Mouse (Mus musculus): ENCODE data around the gene Ube2a. TPM values are rescaled to one million over a fixed set of nuclear protein-coding genes. Genes with fewer than 3 reads are reported as not detected.
A peak's percentile ranks its signal among the peaks of the same experiment; 100 is the strongest.

The Ube2a gene
- polyA plus RNA-seq, 1 experiment, result 64.8 TPM

- no peak for TF ChIP-seq MAX (IDR thresholded peaks at IDR 0.05)
- TF ChIP-seq CEBPB (IDR thresholded peaks at IDR 0.05; ENCODE audit: low read depth), result no peak
- no peak for TF ChIP-seq CTCF (IDR thresholded peaks at IDR 0.05; ENCODE audit: control insufficient read depth, insufficient read depth, insufficient read length)
- TF ChIP-seq USF1 (IDR thresholded peaks at IDR 0.05; ENCODE audit: low read depth), result no peak
- TF ChIP-seq MYOG (IDR thresholded peaks at IDR 0.05; ENCODE audit: control insufficient read depth, extremely low read depth, insufficient read length), result no peak
- no peak for TF ChIP-seq FOSL1 (IDR thresholded peaks at IDR 0.05; ENCODE audit: insufficient read depth, low read length, poor library complexity, severe bottlenecking)
- no peak for TF ChIP-seq MYOD1 (IDR thresholded peaks at IDR 0.05; ENCODE audit: control insufficient read depth, insufficient read length, low read depth)
- H3ac ChIP-seq (ENCODE audit: control insufficient read depth, insufficient read length, low read depth), result peak within 1 kb of the TSS; percentile 68
- peaks cover 43% of the 10 kb centered on the region for H3K79me3 ChIP-seq (ENCODE audit: low read depth)
- peaks cover 52% of the 10 kb centered on the region for H3K79me2 ChIP-seq (ENCODE audit: control insufficient read depth, insufficient read depth)
- H3K27me3 ChIP-seq (ENCODE audit: control insufficient read depth, insufficient read depth, insufficient read length), result no peaks in the 10 kb centered on the region
- no peaks in the 10 kb centered on the region for H3K36me3 ChIP-seq (ENCODE audit: control insufficient read depth, insufficient read depth)
- H3K4me3 ChIP-seq (ENCODE audit: insufficient read depth, poor library complexity, severe bottlenecking), result peak within 1 kb of the TSS; percentile 60
These were observed 28.8 kb downstream of the Ube2a start, which contains the start of gene Nkrf for GRCm38 (mm10) chrX:36902321-36903114. Nkrf (minus strand) TSS chrX:36902899.

- Histone ChIP-seq H3K27me3 (ENCODE audit: control insufficient read depth, insufficient read depth, insufficient read length) (no peaks in the 10 kb centered on the region), H3ac (ENCODE audit: control insufficient read depth, insufficient read length, low read depth) (peak overlapping the region; percentile 66), H3K36me3 (ENCODE audit: control insufficient read depth, insufficient read depth) (no peaks in the 10 kb centered on the region), H3K79me2 (ENCODE audit: control insufficient read depth, insufficient read depth) (peaks cover 45% of the 10 kb centered on the region), H3K79me3 (ENCODE audit: low read depth) (peaks cover 37% of the 10 kb centered on the region), H3K4me3 (ENCODE audit: insufficient read depth, poor library complexity, severe bottlenecking) (peak overlapping the region; percentile 60)
- TF ChIP-seq USF1 (IDR thresholded peaks at IDR 0.05; ENCODE audit: low read depth) (no peak), MAX (IDR thresholded peaks at IDR 0.05) (no peak), MYOD1 (IDR thresholded peaks at IDR 0.05; ENCODE audit: control insufficient read depth, insufficient read length, low read depth) (no peak), FOSL1 (IDR thresholded peaks at IDR 0.05; ENCODE audit: insufficient read depth, low read length, poor library complexity, severe bottlenecking) (no peak), MYOG (IDR thresholded peaks at IDR 0.05; ENCODE audit: control insufficient read depth, extremely low read depth, insufficient read length) (no peak), CTCF (IDR thresholded peaks at IDR 0.05; ENCODE audit: control insufficient read depth, insufficient read depth, insufficient read length) (no peak), CEBPB (IDR thresholded peaks at IDR 0.05; ENCODE audit: low read depth) (no peak)
These were observed 29.5 kb downstream of the Ube2a start for GRCm38 (mm10) chrX:36903115-36903768.

- H3ac ChIP-seq (ENCODE audit: control insufficient read depth, insufficient read length, low read depth), result no peak overlapping the region
- TF ChIP-seq MAX (IDR thresholded peaks at IDR 0.05), result no peak
- TF ChIP-seq CTCF (IDR thresholded peaks at IDR 0.05; ENCODE audit: control insufficient read depth, insufficient read depth, insufficient read length), result no peak
- no peak for TF ChIP-seq FOSL1 (IDR thresholded peaks at IDR 0.05; ENCODE audit: insufficient read depth, low read length, poor library complexity, severe bottlenecking)
- TF ChIP-seq MYOD1 (IDR thresholded peaks at IDR 0.05; ENCODE audit: control insufficient read depth, insufficient read length, low read depth), result no peak
- no peak for TF ChIP-seq USF1 (IDR thresholded peaks at IDR 0.05; ENCODE audit: low read depth)
- TF ChIP-seq MYOG (IDR thresholded peaks at IDR 0.05; ENCODE audit: control insufficient read depth, extremely low read depth, insufficient read length), result no peak
- TF ChIP-seq CEBPB (IDR thresholded peaks at IDR 0.05; ENCODE audit: low read depth), result no peak
These were observed 32.8 kb downstream of the Ube2a start for GRCm38 (mm10) chrX:36906539-36906938.

GRCm38 (mm10) chrX:36911343-36911742 is 37.6 kb downstream of the Ube2a start:
- Histone ChIP-seq H3K27me3 (ENCODE audit: control insufficient read depth, insufficient read depth, insufficient read length) (no peaks in the 10 kb centered on the region), H3K36me3 (ENCODE audit: control insufficient read depth, insufficient read depth) (no peaks in the 10 kb centered on the region), H3ac (ENCODE audit: control insufficient read depth, insufficient read length, low read depth) (no peak overlapping the region), H3K79me3 (ENCODE audit: low read depth) (no peaks in the 10 kb centered on the region), H3K79me2 (ENCODE audit: control insufficient read depth, insufficient read depth) (no peaks in the 10 kb centered on the region), H3K4me3 (ENCODE audit: insufficient read depth, poor library complexity, severe bottlenecking) (no peak overlapping the region)
- TF ChIP-seq CTCF (IDR thresholded peaks at IDR 0.05; ENCODE audit: control insufficient read depth, insufficient read depth, insufficient read length) (no peak), USF1 (IDR thresholded peaks at IDR 0.05; ENCODE audit: low read depth) (no peak), CEBPB (IDR thresholded peaks at IDR 0.05; ENCODE audit: low read depth) (no peak), MYOD1 (IDR thresholded peaks at IDR 0.05; ENCODE audit: control insufficient read depth, insufficient read length, low read depth) (no peak), MAX (IDR thresholded peaks at IDR 0.05) (no peak), MYOG (IDR thresholded peaks at IDR 0.05; ENCODE audit: control insufficient read depth, extremely low read depth, insufficient read length) (no peak), FOSL1 (IDR thresholded peaks at IDR 0.05; ENCODE audit: insufficient read depth, low read length, poor library complexity, severe bottlenecking) (no peak)

More at GRCm38 (mm10) chrX:36906539-36906938, 32.8 kb downstream of the Ube2a start:
- no peaks in the 10 kb centered on the region for H3K27me3 ChIP-seq (ENCODE audit: control insufficient read depth, insufficient read depth, insufficient read length)
- H3K4me3 ChIP-seq (ENCODE audit: insufficient read depth, poor library complexity, severe bottlenecking), result no peak overlapping the region
- peaks cover 12% of the 10 kb centered on the region for H3K79me2 ChIP-seq (ENCODE audit: control insufficient read depth, insufficient read depth)
- H3K36me3 ChIP-seq (ENCODE audit: control insufficient read depth, insufficient read depth), result no peaks in the 10 kb centered on the region
- H3K79me3 ChIP-seq (ENCODE audit: low read depth), result peaks cover 7% of the 10 kb centered on the region

GRCm38 (mm10) chrX:36917749-36918148 is 44.0 kb downstream of the Ube2a start:
- H3K27me3 ChIP-seq (ENCODE audit: control insufficient read depth, insufficient read depth, insufficient read length), result no peaks in the 10 kb centered on the region
- no peak overlapping the region for H3ac ChIP-seq (ENCODE audit: control insufficient read depth, insufficient read length, low read depth)
- TF ChIP-seq CTCF (IDR thresholded peaks at IDR 0.05; ENCODE audit: control insufficient read depth, insufficient read depth, insufficient read length) (no peak), USF1 (IDR thresholded peaks at IDR 0.05; ENCODE audit: low read depth) (no peak), FOSL1 (IDR thresholded peaks at IDR 0.05; ENCODE audit: insufficient read depth, low read length, poor library complexity, severe bottlenecking) (no peak), MYOD1 (IDR thresholded peaks at IDR 0.05; ENCODE audit: control insufficient read depth, insufficient read length, low read depth) (no peak), CEBPB (IDR thresholded peaks at IDR 0.05; ENCODE audit: low read depth) (no peak), MAX (IDR thresholded peaks at IDR 0.05) (no peak), MYOG (IDR thresholded peaks at IDR 0.05; ENCODE audit: control insufficient read depth, extremely low read depth, insufficient read length) (no peak)

More at GRCm38 (mm10) chrX:36917749-36918148, 44.0 kb downstream of the Ube2a start:
- Histone ChIP-seq H3K4me3 (ENCODE audit: insufficient read depth, poor library complexity, severe bottlenecking) (no peak overlapping the region), H3K79me3 (ENCODE audit: low read depth) (no peaks in the 10 kb centered on the region), H3K79me2 (ENCODE audit: control insufficient read depth, insufficient read depth) (no peaks in the 10 kb centered on the region), H3K36me3 (ENCODE audit: control insufficient read depth, insufficient read depth) (no peaks in the 10 kb centered on the region)

Measured in C2C12 (cell line).